Mouse (Mus musculus) adrenal gland, adult 18-20 months (tissue): Measurements from ENCODE around the gene Fam213a. TPM values are rescaled to one million over a fixed set of nuclear protein-coding genes. Genes with fewer than 3 reads are reported as not detected.

ENCODE experiments used
- DNase-seq, 2 experiments: peaks; one replicate each; pipeline ENCODE4 v3.0.0; 2021 to 2022; ENCODE audit warnings: low spot score in 2 of 2
- total RNA-seq, 2 experiments: library from RNA; stranded (reverse); gene quantifications; 1 replicate in 1 of 2; 2 replicates in 1 of 2; pipeline ENCODE4 v1.2.3; 2021

Gene Fam213a
- total RNA-seq, 2 experiments from 2014 or later: 109 to 216 TPM

- no peak for DNase-seq
Measured at GRCm38 (mm10) chr14:41006263-41006662, 7.3 kb downstream of the Fam213a start.

GRCm38 (mm10) chr14:41005716-41006115 is 7.9 kb downstream of the Fam213a start:
- DNase-seq: no peak

GRCm38 (mm10) chr14:41004201-41005141 is 9.1 kb downstream of the Fam213a start:
- peak; percentile 28 to 44 for DNase-seq

- no peak for DNase-seq
Measured at GRCm38 (mm10) chr14:41001576-41001975, 12.0 kb downstream of the Fam213a start.

GRCm38 (mm10) chr14:41000801-41001200 is 12.8 kb downstream of the Fam213a start:
- no peak for DNase-seq

- no peak for DNase-seq
Measured at GRCm38 (mm10) chr14:40999904-41000645, 13.5 kb downstream of the Fam213a start.

- DNase-seq: no peak
Measured at GRCm38 (mm10) chr14:40996171-40996570, 17.4 kb downstream of the Fam213a start.

GRCm38 (mm10) chr14:40992464-40992863 is 21.1 kb downstream of the Fam213a start:
- no peak for DNase-seq

- no peak for DNase-seq
Measured at GRCm38 (mm10) chr14:40988780-40989179, 24.8 kb downstream of the Fam213a start.

GRCm38 (mm10) chr14:40987184-40987583 is 26.4 kb downstream of the Fam213a start:
- DNase-seq: no peak

- no peak for DNase-seq
Measured at GRCm38 (mm10) chr14:40985635-40986034, 28.0 kb downstream of the Fam213a start.

GRCm38 (mm10) chr14:40979723-40980122 is 33.9 kb downstream of the Fam213a start:
- DNase-seq: no peak

GRCm38 (mm10) chr14:40979002-40979401 is 34.6 kb downstream of the Fam213a start:
- DNase-seq: peak; percentile 30 to 35

GRCm38 (mm10) chr14:40975127-40975721 is 38.4 kb downstream of the Fam213a start:
- DNase-seq: peak; percentile 43 to 59

GRCm38 (mm10) chr14:40968051-40968450 is 45.5 kb downstream of the Fam213a start:
- DNase-seq: no peak

- DNase-seq: no peak
Measured at GRCm38 (mm10) chr14:40967598-40967900, 46.0 kb downstream of the Fam213a start.

GRCm38 (mm10) chr14:40966862-40967597 is 46.6 kb downstream of the Fam213a start:
- peak; percentile 97 to 98 for DNase-seq

GRCm38 (mm10) chr14:40966392-40966861 is 47.2 kb downstream of the Fam213a start, which contains the start of gene Tspan14:
TSS of gene Tspan14 (minus strand) at chr14:40966807.
- DNase-seq: no peak

GRCm38 (mm10) chr14:40965507-40966356 is 47.9 kb downstream of the Fam213a start:
- peak in 1 of 2 experiments; percentile 40 for DNase-seq

GRCm38 (mm10) chr14:40964881-40965280 is 48.7 kb downstream of the Fam213a start:
- no peak for DNase-seq
